Mouse (Mus musculus) liver, postnatal 0 days (tissue): ENCODE results near the gene Cfap70.

Experiments used
- CTCF ChIP-seq: sonication (generic); IDR thresholded peaks from 2 replicates; pipeline ENCODE4 v1.5.1; 2016; ENCODE audit warnings: antibody characterized with exemption, low read depth
- EP300 ChIP-seq: IDR thresholded peaks from 2 replicates; pipeline ENCODE4 v1.6.1; 2016; ENCODE audit warnings: antibody characterized with exemption, low read depth, mild to moderate bottlenecking

DNA sequence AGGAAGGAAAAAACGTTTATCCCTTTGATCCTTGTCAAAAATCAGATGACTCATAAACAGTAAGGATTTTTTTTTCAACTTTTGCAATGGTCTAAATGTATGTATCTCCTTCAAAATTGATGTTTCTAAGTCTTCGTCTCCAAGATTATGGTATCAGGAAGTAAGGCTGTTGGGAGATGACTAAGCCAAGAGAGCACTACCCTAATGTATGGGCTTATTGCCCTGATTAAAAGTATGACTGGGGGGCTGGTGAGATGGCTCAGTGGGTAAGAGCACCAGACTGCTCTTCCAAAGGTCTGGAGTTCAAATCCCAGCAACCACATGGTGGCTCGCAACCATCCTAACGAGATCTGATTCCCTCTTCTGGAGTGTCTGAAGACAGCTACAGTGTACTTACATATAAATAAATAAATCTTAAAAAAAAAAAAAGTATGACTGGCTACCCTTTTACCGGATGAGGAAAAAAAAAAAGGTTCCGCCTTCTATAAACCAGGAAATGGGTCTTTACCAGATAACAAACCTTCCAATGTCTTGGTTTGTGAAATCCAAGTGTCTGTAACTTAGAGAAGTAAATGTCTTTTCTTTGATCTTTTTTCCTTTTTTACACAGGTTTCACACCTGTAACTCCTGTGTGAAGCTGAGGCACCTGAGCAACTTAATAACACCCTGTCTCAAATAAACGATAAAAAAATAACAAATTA lies 30.2 kb upstream of the Cfap70 start:
- TF ChIP-seq CTCF = no peak
- no peak for TF ChIP-seq EP300
